Mouse (Mus musculus): ENCODE results near the gene Eif2a.
"Not testable (repeated sequence)": the region's sequence is repeated elsewhere in the genome, so short reads cannot be mapped to it uniquely, and the experiment has no call there.

The Eif2a gene

DNA sequence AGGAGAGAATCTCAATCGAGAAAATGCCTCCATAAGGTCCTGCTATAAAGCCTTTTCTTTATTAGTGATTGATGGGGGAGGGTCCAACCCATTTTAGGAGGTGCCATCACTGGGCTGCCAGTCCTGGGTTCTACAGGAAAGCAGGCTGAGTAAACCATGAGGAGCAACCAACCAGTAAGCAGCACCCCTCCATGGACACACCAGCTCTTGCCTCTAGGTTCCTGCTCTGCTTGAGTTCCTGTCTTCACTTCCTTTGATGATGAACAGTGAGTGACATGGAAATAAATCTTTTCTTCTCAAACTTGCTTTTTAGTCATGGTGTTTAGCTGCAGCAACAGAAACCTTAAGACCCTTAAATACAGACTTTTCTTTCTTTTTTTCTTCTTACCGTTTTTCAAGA, 4.3 kb upstream of the Eif2a start:
- no peak for DNase-seq (ENCODE audit: extremely low spot score)

GRCm38 (mm10) chr3:58523386-58523785, 2.2 kb upstream of the Eif2a start:
- DNase-seq (ENCODE audit: extremely low spot score), result no peak

DNA sequence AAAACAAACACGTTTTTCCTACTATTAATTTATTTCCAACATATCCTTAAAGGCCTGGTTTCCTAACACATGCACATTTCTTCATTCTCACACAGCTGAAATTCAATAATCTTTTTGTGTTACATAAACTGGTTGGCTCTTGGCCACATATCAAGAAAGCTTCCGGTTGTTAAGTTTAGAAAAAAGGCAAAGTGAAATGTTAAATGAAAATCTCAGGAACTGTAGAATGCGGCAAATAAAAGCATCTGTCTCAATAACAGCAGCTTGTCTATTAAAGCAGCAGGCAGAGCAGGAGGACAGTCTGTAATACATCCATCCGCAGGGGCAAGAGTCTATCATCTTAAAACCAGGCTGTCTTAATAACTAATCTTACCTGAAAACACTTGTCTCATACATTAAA, 1.4 kb upstream of the Eif2a start:
- no peak for DNase-seq (ENCODE audit: extremely low spot score)

DNA sequence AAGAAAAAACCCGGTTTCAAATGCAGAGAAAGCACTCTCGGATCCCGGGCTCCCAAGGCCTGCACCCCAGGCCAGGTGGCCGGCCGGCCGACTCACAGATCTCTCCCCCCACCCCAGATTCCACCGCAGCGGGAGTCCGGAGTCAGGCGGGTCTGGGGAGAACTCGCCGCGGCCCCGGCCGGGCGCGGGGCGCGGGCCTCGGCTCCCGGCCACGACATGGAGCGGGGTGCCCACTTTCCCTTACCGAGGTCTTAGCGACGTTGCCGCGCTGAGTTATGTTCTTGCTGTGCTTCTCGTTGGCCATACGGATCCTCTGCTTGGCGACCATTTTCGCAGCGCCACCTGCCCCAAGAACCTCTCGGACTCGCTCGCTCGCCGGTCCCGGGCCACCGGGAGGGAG, 455 bp upstream of the Eif2a start:
- no peak for DNase-seq (ENCODE audit: extremely low spot score)

DNA sequence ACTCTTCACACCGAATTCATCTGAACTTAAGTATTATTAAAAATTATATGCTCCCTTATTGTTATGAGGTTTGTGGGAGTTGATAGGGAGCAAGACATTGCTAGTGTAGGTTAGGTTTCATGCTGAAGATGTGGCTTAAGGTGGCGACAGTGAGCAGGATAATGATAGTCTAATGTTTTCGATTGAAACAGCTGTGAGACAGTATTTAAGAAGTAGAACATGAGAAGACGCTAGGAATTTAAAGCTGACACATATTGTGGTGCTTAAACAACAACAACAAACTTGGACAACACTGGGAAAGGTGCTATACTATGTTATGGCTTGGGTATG, 752 bp downstream of the Eif2a start:
- DNase-seq (ENCODE audit: extremely low spot score), result no peak

DNA sequence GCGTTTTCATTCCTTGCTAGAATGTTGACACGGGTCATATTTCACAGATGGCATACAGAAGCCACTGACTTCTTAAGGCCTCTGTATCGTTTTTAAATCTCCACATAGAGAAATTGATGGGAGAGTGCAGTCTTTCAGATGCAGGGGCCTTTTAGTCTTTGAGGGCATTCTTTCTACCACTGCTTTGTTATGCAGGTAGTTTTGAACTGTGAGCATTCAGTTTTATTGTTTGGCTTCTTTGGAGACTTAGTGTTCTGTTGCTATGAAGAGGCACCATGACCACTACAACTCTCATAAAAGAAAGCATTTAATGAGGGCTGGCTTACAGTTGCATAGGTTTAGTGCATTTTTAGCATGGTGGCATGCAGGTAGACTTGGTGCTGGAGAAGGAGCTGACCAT, 11.0 kb downstream of the Eif2a start:
- no peak for DNase-seq (ENCODE audit: extremely low spot score)

- no peak for DNase-seq (ENCODE audit: extremely low spot score)
Measured at GRCm38 (mm10) chr3:58552001-58552811, 26.6 kb downstream of the Eif2a start.

DNA sequence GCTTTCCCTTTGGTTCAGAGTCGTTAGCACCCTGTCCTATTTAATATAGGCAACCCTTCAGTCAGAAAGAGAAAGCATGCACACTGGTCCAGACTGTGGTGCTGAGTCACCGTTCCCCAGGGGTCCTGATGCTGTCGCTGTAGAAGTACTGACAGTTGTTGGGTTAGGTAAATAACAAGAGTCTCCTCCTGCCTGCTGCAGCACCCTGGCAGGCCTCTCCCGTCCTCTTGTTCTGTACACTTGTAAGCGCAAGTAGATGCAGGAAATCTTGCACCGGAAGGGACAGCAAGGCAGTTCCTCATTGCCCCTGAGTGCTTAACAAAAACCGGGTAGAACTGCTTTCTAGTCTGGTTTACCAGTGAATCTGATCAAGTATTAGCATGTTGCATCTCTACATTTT, 31.0 kb downstream of the Eif2a start:
- no peak for DNase-seq (ENCODE audit: extremely low spot score)

GRCm38 (mm10) chr3:58559887-58560286, 34.3 kb downstream of the Eif2a start:
- no peak for DNase-seq (ENCODE audit: extremely low spot score)

DNA sequence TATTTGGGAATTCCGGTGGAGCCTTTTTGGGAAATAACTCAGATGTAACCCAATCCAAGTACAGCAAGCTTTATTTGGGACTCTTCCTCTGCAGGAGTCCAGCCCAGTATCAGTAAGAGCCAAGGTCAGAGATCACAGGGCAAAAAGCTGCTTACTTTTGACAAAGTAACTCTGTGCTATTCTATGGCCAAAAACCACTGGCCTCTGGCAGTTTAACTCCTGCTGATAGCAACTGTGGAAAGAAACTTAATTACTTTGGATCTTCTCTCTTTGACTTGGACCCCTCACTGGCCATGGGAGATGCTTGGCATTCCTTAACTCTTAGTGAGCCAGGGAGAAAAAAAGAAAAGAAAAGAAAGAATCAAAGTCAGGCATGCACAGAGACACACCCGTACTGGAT, 35.8 kb downstream of the Eif2a start:
- DNase-seq (ENCODE audit: extremely low spot score), result no peak

- no peak for DNase-seq (ENCODE audit: extremely low spot score)
Measured at GRCm38 (mm10) chr3:58570821-58571220, 45.2 kb downstream of the Eif2a start.

DNA sequence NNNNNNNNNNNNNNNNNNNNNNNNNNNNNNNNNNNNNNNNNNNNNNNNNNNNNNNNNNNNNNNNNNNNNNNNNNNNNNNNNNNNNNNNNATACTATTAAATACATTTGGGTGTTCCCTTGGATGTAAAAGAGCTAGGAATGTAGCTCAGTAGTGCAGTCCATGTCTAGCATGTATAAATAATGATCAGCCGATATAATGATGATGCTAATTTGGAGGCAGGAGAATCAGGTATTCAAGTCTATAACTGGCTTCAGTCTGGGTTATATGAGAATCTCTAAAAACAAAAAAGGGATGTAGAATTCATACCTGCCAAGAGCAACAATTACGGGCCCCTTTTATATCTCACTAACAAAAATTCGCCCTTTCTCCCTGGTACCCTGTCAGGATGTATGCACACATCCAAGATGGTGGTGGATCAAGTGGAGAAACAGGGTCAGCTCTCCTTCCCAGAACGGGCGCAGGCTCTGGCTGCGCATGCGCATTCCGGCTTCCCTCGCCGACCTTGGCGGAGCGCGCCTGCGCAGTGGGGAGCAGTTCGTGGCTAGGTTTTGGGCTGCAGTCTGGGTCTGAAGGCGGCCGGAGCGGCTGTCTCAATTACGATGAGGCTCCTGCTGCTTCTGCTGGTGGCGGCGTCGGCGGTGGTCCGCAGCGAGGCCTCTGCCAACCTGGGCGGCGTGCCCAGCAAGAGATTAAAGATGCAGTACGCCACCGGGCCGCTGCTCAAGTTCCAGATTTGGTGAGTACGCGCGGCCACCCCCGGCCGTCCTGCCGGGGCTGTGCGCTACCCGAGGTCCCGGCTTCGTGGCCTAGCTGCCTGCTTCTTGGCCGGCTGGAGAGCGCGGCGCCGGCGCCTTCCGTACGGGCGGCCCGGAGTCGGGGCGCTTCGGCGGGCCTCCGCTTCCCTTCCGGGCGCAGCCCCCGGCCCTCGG, 50.8 kb downstream of the Eif2a start, which contains the start of gene Selenot:
TSS of gene Selenot (plus strand) at position 500 of the 930 bp plus-strand sequence.
- DNase-seq (ENCODE audit: extremely low spot score), result peak; percentile 97

DNA sequence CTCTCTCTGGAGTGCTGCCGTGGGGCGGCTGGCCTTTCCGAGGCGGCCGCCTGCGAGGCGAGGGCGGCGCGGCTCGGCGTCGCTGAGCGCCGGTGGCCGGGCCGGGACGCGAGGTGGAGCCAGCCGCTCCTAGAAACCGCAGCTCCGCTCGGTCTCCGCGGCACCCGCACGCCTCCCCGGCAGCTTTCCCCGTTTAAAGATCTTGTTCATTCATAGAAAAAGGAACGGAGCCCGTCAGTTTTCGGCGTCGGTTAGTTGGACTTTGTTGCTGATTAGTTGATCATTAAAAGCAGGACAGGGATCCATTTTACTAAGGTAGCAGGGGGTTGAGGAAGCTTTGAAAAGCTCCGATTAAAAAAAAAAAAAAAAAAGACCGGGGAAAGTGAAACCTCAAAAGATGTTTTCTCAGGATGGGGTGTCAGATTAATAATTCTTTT, 51.5 kb downstream of the Eif2a start:
- peak; percentile 62 for DNase-seq (ENCODE audit: extremely low spot score)

DNA sequence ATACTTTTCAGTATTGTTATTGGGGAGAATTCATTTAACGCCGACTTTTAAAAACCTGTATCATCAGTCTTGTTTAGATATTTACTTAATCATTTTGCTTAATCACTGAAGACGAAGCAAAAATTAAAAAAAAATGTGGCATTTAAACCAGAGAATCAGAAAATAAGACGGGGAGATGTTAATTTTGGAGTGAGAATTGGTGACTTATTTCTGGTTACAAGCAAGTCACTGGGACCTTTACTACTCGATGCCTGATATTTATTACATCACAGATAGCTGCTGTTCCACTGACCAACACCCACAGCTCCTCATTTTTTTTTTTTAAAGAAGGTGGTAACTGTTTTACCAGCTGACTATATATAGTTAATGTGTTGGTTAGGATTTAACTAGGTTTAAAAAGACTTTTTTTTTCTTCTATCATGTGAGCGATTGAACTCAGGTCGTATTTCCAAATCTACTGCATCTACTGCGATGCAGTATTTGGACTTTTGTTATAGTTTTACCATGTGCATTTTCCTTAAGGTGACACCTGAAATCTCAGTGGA, 52.0 kb downstream of the Eif2a start:
- no peak for DNase-seq (ENCODE audit: extremely low spot score)

DNA sequence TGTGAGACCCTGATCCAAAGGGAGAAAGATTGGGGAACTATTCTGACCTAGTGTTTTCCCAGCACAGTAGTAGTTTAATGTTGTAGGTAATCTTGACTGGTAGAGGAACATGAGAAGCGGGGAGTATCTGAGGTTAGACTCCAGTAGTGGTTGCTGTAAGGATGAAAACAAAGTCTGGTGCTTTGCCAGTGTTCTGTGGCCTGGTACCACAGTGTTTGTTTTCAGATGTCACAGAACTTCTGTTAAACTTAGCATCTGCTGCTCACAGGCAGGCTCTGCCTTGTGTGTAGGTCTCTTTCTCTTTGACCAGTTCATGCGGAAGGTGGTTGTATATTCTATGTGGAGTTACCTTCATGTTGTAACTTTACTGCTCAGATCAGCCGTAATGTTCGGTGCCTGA, 55.9 kb downstream of the Eif2a start:
- DNase-seq (ENCODE audit: extremely low spot score), result no peak

GRCm38 (mm10) chr3:58582297-58582696, 56.7 kb downstream of the Eif2a start:
- DNase-seq (ENCODE audit: extremely low spot score), result no peak

GRCm38 (mm10) chr3:58582788-58583426, 57.3 kb downstream of the Eif2a start:
- DNase-seq (ENCODE audit: extremely low spot score), result no peak

DNA sequence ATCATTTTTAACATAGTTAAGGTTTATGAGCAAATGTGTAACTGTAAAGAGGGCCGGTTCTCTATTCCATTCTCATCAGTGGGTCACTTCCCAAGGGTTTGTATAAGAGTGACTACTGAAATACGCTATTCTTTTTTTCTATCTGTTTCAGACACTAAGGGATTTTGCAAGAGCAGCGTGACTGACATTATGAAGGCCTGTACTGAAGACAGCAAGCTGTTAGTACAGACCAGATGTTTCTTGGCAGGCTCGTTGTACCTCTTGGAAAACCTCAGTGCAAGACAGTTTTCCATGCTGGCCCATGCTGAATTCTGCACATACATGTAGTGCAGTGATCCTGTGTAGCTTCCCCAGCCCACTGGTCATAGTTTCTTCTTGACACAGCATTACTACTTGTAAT, 64.9 kb downstream of the Eif2a start:
- DNase-seq (ENCODE audit: extremely low spot score), result not testable (repeated sequence)

- DNase-seq (ENCODE audit: extremely low spot score), result not testable (repeated sequence)
Measured at GRCm38 (mm10) chr3:58592666-58593065, 67.0 kb downstream of the Eif2a start.

DNA sequence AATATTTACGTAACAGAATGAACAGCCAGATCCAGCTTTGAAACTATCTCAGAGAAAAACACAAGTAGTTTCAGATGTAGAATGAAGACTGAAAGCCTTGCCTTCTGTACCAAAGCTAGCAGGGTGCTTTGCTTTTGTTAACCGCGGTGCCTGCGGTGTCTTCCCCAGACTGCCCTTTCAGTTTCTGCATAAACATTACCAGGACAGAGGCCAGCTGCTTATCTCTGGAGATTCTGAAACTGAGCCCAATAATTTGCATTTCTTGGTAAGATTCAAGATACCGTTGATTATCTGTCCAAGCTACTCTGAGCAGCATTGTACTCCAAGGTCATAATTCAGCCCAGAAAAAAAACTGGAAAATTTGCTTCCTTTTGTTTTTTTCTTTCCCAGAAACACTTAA, 68.0 kb downstream of the Eif2a start:
- DNase-seq (ENCODE audit: extremely low spot score), result no peak

Data from embryo, embryonic 9.5 days (tissue).